Mouse (Mus musculus) urinary bladder, postnatal 25 days (tissue): Measurements from ENCODE around the gene Ceacam11.
"Not testable (repeated sequence)": the region's sequence is repeated elsewhere in the genome, so short reads cannot be mapped to it uniquely, and the experiment has no call there.

ENCODE experiments used
- DNase-seq: peaks from one replicate; pipeline ENCODE4 v3.0.0; 2022; ENCODE audit warnings: low spot score

Ceacam11 gene

GRCm38 (mm10) chr7:17971824-17972223 lies at the start of gene Ceacam11:
TSS of gene Ceacam11 (plus strand) at chr7:17972124.
- no peak for DNase-seq

GRCm38 (mm10) chr7:18001131-18001530 lies 29.2 kb downstream of the Ceacam11 start:
- DNase-seq: not testable (repeated sequence)

GRCm38 (mm10) chr7:18009589-18009988 lies 37.7 kb downstream of the Ceacam11 start, which contains the start of gene Ceacam13:
TSS of gene Ceacam13 (plus strand) at chr7:18009889.
- no peak for DNase-seq
